ENCODE assay signal across 12 mouse cellular contexts in the genomic region with DNA sequence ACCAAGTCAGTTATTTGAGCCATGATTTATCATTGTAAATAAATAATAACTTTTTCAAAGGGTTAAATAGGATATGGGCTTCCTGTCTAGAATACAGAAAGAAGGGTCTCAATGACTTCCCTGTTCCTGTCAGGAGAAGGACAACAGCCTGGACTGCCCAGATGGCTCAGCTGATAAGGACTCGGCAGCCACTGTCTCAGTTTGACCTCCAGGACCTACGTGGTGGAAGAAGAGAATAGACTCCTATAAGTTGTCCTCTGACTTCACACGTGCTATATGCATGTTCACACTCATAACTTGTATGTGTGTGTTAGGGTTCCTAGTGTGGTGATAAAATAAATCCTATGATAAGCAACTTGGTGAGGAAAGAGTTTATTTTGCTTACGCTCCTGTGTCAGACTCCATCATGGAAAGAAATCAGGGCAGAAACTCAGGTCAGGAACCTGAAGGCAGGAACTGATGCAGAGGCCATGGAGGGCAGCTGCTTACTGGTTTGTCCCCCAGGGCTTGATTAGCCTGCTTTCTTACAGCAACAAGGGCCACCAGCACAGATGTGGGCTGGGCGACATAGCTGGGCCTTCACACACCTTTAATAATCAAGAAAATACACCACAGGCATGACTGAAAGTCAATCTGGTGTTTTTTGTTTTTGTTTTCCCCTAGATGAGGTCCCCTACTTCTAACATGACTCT. TPM values are rescaled to one million over a fixed set of nuclear protein-coding genes. Genes with fewer than 3 reads are reported as not detected.
A peak's percentile ranks its signal among the peaks of the same experiment; 100 is the strongest.
DNase-seq lines count a peak whose midpoint lies in the region; ATAC-seq and TF ChIP-seq lines count a peak whose summit lies in the region.
"Had no signal": no experiment of that assay in that cellular context is flagged by ENCODE, and none has a peak within 500 bp of the region (broad histone marks: within the 10 kb centered on the region; RNA-seq: fewer than 3 reads in every experiment).

No protein-coding gene starts in this region.

- no peaks in the 10 kb centered on the region for H3K36me3 ChIP-seq in heart, embryonic 16.5 days (ENCODE audit: control insufficient read depth, insufficient read depth)
- H3K36me3 ChIP-seq in spleen, adult 2 months (ENCODE audit: control insufficient read depth, insufficient read depth, low read length), result no peaks in the 10 kb centered on the region
- no peaks in the 10 kb centered on the region for H3K36me3 ChIP-seq in limb, embryonic 14.5 days (ENCODE audit: control insufficient read depth, insufficient read depth, low read length)
- H3K36me3 ChIP-seq: forebrain, embryonic 15.5 days had no signal

- TF ChIP-seq POLR2A in spleen, adult 2 months (IDR thresholded peaks at IDR 0.05; ENCODE audit: low read depth, low read length), result no peak
- TF ChIP-seq POLR2A in limb, embryonic 14.5 days (IDR thresholded peaks at IDR 0.05; ENCODE audit: borderline replicate concordance, extremely low read depth, insufficient read depth, insufficient read length), result no peak

- peak overlapping the region; percentile 31; the same call in 1 of the 2 replicates for H3K27ac ChIP-seq in heart, embryonic 16.5 days (ENCODE audit: low read length)
- peak overlapping the region; percentile 50 for H3K27ac ChIP-seq in spleen, adult 2 months (ENCODE audit: insufficient read depth, low read length)
- no peak overlapping the region for H3K27ac ChIP-seq in limb, embryonic 14.5 days (replicated peaks; ENCODE audit: low read depth, low read length)
- no peak overlapping the region for H3K27ac ChIP-seq in left cerebral cortex, adult 2 months

- 72% methylated on average over 5 of the region's 5 CpGs for WGBS in heart, embryonic 16.5 days
- 82% methylated on average over 5 of the region's 5 CpGs for WGBS in spleen, adult 2 months
- 74% methylated on average over 5 of the region's 5 CpGs for WGBS in limb, embryonic 14.5 days

- no peak overlapping the region for H3K9ac ChIP-seq in heart, embryonic 16.5 days (ENCODE audit: low read length)
- H3K9ac ChIP-seq in limb, embryonic 14.5 days (ENCODE audit: low read depth, low read length, severe bottlenecking), result no peak overlapping the region

- no peak for TF ChIP-seq CTCF in spleen, adult 2 months (IDR thresholded peaks at IDR 0.05; ENCODE audit: extremely low read depth, insufficient read depth, insufficient read length, insufficient replicate concordance)
- TF ChIP-seq CTCF in left cerebral cortex, adult 2 months (IDR thresholded peaks at IDR 0.05), result no peak

- no peak for DNase-seq in heart, adult 18-20 months
- DNase-seq in spleen, adult 2 months (ENCODE audit: low read depth in 1 of 2, low spot score in 2 of 2), result no peak
- no peak for DNase-seq in spleen, adult 12 weeks (ENCODE audit: low spot score)
- DNase-seq in limb, embryonic 14.5 days (ENCODE audit: low spot score), result no peak
- DNase-seq in spleen, postnatal 4 days (ENCODE audit: low spot score in 2 of 2), result no peak
- no peak for DNase-seq in left cerebral cortex, adult 2 months (ENCODE audit: extremely low spot score in 1 of 2, low spot score in 2 of 2)
- no peak for DNase-seq in kidney, postnatal 14 days
- DNase-seq: adrenal gland, adult 8-10 months; cerebellum, postnatal 14 days had no signal

- intact Hi-C loops in left cerebral cortex, adult 2 months (cut with DNase I), result loop anchor here (5.0 kb wide), 2 partner anchors 42 to 48 kb away; no protein-coding TSS in a partner anchor

- peak overlapping the region; percentile 93 for H3K4me2 ChIP-seq in heart, embryonic 16.5 days (ENCODE audit: low read depth, low read length)
- peak overlapping the region; percentile 85; the same call in 1 of the 2 replicates for H3K4me2 ChIP-seq in limb, embryonic 14.5 days (replicated peaks; ENCODE audit: low read depth, low read length, severe bottlenecking)

- no peak for ATAC-seq in heart, embryonic 16.5 days (replicated peaks; ENCODE audit: extremely low read depth, insufficient read depth, low FRiP score)
- no peak for ATAC-seq in limb, embryonic 14.5 days (ENCODE audit: low FRiP score, low read depth)
- ATAC-seq: forebrain, embryonic 15.5 days; hindbrain, postnatal 0 days had no signal

- peaks cover 16% of the 10 kb centered on the region for H3K4me1 ChIP-seq in heart, embryonic 16.5 days (ENCODE audit: control insufficient read depth, insufficient read depth, low read length)
- peaks cover 6% of the 10 kb centered on the region for H3K4me1 ChIP-seq in spleen, adult 2 months (ENCODE audit: control insufficient read depth, insufficient read depth, insufficient read length)
- H3K4me1 ChIP-seq in limb, embryonic 14.5 days (ENCODE audit: control insufficient read depth, insufficient read depth, low read length), result peaks cover 17% of the 10 kb centered on the region; the same call in 1 of the 2 replicates

- no peaks in the 10 kb centered on the region for H3K27me3 ChIP-seq in heart, embryonic 16.5 days (ENCODE audit: control insufficient read depth, insufficient read depth, low read length)
- 0 out of 2 replicates have a peak, but pooled peaks cover 3% of the 10 kb centered on the region for H3K27me3 ChIP-seq in spleen, adult 2 months (ENCODE audit: control insufficient read depth, insufficient read depth, low read length)
- H3K27me3 ChIP-seq in limb, embryonic 14.5 days (ENCODE audit: control insufficient read depth, insufficient read depth, low read length), result no peaks in the 10 kb centered on the region
- H3K27me3 ChIP-seq: forebrain, embryonic 15.5 days had no signal

- H3K4me3 ChIP-seq in heart, embryonic 16.5 days (ENCODE audit: low read length), result no peak overlapping the region
- H3K4me3 ChIP-seq in spleen, adult 2 months (ENCODE audit: extremely low read depth, insufficient read depth, insufficient read length), result no peak overlapping the region
- peak overlapping the region; percentile 90; the same call in 1 of the 2 replicates for H3K4me3 ChIP-seq in limb, embryonic 14.5 days (replicated peaks; ENCODE audit: low read length)
- no peak overlapping the region for H3K4me3 ChIP-seq in left cerebral cortex, adult 2 months

- H3K9me3 ChIP-seq in heart, embryonic 16.5 days (replicated peaks; ENCODE audit: control insufficient read depth, low read length), result 0 out of 2 replicates have a peak, but pooled peaks cover 3% of the 10 kb centered on the region
- no peaks in the 10 kb centered on the region for H3K9me3 ChIP-seq in limb, embryonic 14.5 days (ENCODE audit: control insufficient read depth, low read length)
- H3K9me3 ChIP-seq: forebrain, embryonic 15.5 days had no signal

RNA-seq across cellular contexts. Expression of gene Snx9, which starts 1.4 kb away (rescaled TPM):
- polyA plus RNA-seq in heart, embryonic 16.5 days (2015; fragmentation: Nextera tagmentation; extraction: Ambion mirVana), result 19.4 and 20.9 TPM in 2 replicates
- total RNA-seq in heart, adult 18-20 months (2021), result 10 to 100 TPM; 31.0 to 32.9 TPM
- polyA plus RNA-seq in spleen, adult 2 months (2012; rRNA removed), result 22.1 and 26.6 TPM in 2 replicates
- polyA plus RNA-seq in limb, embryonic 14.5 days (2012; rRNA removed), result 39.1 and 41.3 TPM in 2 replicates
- polyA plus RNA-seq in limb, embryonic 14.5 days (2014; fragmentation: Nextera tagmentation; extraction: Ambion mirVana), result 41.9 and 43.4 TPM in 2 replicates
- total RNA-seq in left cerebral cortex, adult 2 months (2021), result 10 to 100 TPM; 14.7 to 16.6 TPM

Comparison
In these comparisons a context has a peak if more than half of its experiments do, and no peak if none do; other contexts are left out.
1. H3K27ac ChIP-seq: peak in heart, embryonic 16.5 days (single experiment) and spleen, adult 2 months (single experiment); none in limb, embryonic 14.5 days (single experiment) and left cerebral cortex, adult 2 months (single experiment).